Comparison of ENCODE assay signal across 19 mouse cellular contexts in genomic region chr12:4390721-4391120, GRCm38 (mm10).
DNase-seq lines count a peak whose midpoint lies in the region; ATAC-seq and TF ChIP-seq lines count a peak whose summit lies in the region.
"Had no signal": no experiment of that assay in that cellular context is flagged by ENCODE, and none has a peak within 500 bp of the region (broad histone marks: within the 10 kb centered on the region; RNA-seq: fewer than 3 reads in every experiment).

No protein-coding gene starts in this region.

- no peaks in the 10 kb centered on the region for H3K36me3 ChIP-seq in embryonic facial prominence, embryonic 11.5 days (replicated peaks; ENCODE audit: control insufficient read depth, insufficient read depth, low read depth, low read length)
- no peaks in the 10 kb centered on the region for H3K36me3 ChIP-seq in embryonic facial prominence, embryonic 10.5 days (replicated peaks)
- H3K36me3 ChIP-seq in lung, embryonic 14.5 days (ENCODE audit: insufficient read depth), result no peaks in the 10 kb centered on the region
- H3K36me3 ChIP-seq: heart, embryonic 10.5 days; hindbrain, embryonic 13.5 days had no signal

- peak; percentile 10 for DNase-seq in embryonic facial prominence, embryonic 11.5 days (ENCODE audit: low spot score)
- no peak for DNase-seq in embryonic facial prominence, embryonic 10.5 days (ENCODE audit: low spot score)
- no peak for DNase-seq in lung, embryonic 14.5 days
- no peak for DNase-seq in lung, adult 18-20 months
- DNase-seq in ES-CJ7 (ENCODE audit: low read depth, low spot score) (peak; percentile 59), ZHBTc4 (ENCODE audit: low read depth, low spot score) (peak; percentile 70)
- no peak for DNase-seq in yolk sac, embryonic 10.5 days (ENCODE audit: low spot score)
- no peak for DNase-seq in gastrocnemius, adult 2 months
- DNase-seq: adrenal gland, postnatal 10 days; cerebellum, adult 11-12 months; cerebellum, adult 9-10 months; cerebellum, postnatal 25 days; gastrocnemius, postnatal 36 days; heart, postnatal 10 days; kidney, adult 2 months had no signal

- no peaks in the 10 kb centered on the region for H3K27me3 ChIP-seq in embryonic facial prominence, embryonic 11.5 days (ENCODE audit: control insufficient read depth, insufficient read depth, low read length)
- no peaks in the 10 kb centered on the region for H3K27me3 ChIP-seq in embryonic facial prominence, embryonic 10.5 days (replicated peaks; ENCODE audit: low read depth, poor library complexity, severe bottlenecking)
- H3K27me3 ChIP-seq in lung, embryonic 14.5 days (ENCODE audit: insufficient read depth, low read length), result no peaks in the 10 kb centered on the region
- H3K27me3 ChIP-seq: forebrain, embryonic 13.5 days; hindbrain, embryonic 13.5 days had no signal

- H3K9ac ChIP-seq in embryonic facial prominence, embryonic 11.5 days (replicated peaks; ENCODE audit: low read length), result no peak overlapping the region
- no peak overlapping the region for H3K9ac ChIP-seq in lung, embryonic 14.5 days
- H3K9ac ChIP-seq: forebrain, embryonic 13.5 days; hindbrain, embryonic 13.5 days had no signal

- no peak overlapping the region for H3K4me3 ChIP-seq in embryonic facial prominence, embryonic 11.5 days (ENCODE audit: low read depth, low read length)
- no peak overlapping the region for H3K4me3 ChIP-seq in embryonic facial prominence, embryonic 10.5 days
- no peak overlapping the region for H3K4me3 ChIP-seq in lung, embryonic 14.5 days (ENCODE audit: low read depth, low read length)
- no peak overlapping the region for H3K4me3 ChIP-seq in gastrocnemius, adult 2 months
- H3K4me3 ChIP-seq: forebrain, embryonic 13.5 days; heart, embryonic 10.5 days; hindbrain, embryonic 13.5 days had no signal

- no peaks in the 10 kb centered on the region for H3K4me1 ChIP-seq in embryonic facial prominence, embryonic 11.5 days (ENCODE audit: control insufficient read depth, insufficient read depth, low read length)
- H3K4me1 ChIP-seq in embryonic facial prominence, embryonic 10.5 days, result peaks cover 3% of the 10 kb centered on the region; the same call in 1 of the 2 replicates
- no peaks in the 10 kb centered on the region for H3K4me1 ChIP-seq in lung, embryonic 14.5 days (ENCODE audit: insufficient read depth)

- 56% methylated on average over 5 of the region's 5 CpGs for WGBS in embryonic facial prominence, embryonic 11.5 days
- WGBS in embryonic facial prominence, embryonic 10.5 days, result 68% methylated on average over 5 of the region's 5 CpGs
- 56% methylated on average over 5 of the region's 5 CpGs for WGBS in lung, embryonic 14.5 days

- intact Hi-C loops in gastrocnemius, adult 2 months (cut with DNase I), result no loop called here

- no peak for ATAC-seq in embryonic facial prominence, embryonic 11.5 days (replicated peaks; ENCODE audit: insufficient number of reproducible peaks, low FRiP score, low TSS enrichment, low read depth)
- no peak for ATAC-seq in lung, embryonic 14.5 days (ENCODE audit: insufficient read depth)
- ATAC-seq: forebrain, embryonic 13.5 days; hindbrain, postnatal 0 days had no signal

- no peak overlapping the region for H3K27ac ChIP-seq in embryonic facial prominence, embryonic 11.5 days (replicated peaks; ENCODE audit: low read depth, low read length)
- no peak overlapping the region for H3K27ac ChIP-seq in embryonic facial prominence, embryonic 10.5 days (replicated peaks)
- no peak overlapping the region for H3K27ac ChIP-seq in lung, embryonic 14.5 days (ENCODE audit: low read depth)
- H3K27ac ChIP-seq in gastrocnemius, adult 2 months, result no peak overlapping the region
- H3K27ac ChIP-seq: forebrain, embryonic 13.5 days; heart, embryonic 10.5 days; hindbrain, embryonic 13.5 days; hindbrain, postnatal 0 days had no signal

- no peak overlapping the region for H3K4me2 ChIP-seq in embryonic facial prominence, embryonic 11.5 days (ENCODE audit: low read depth, low read length)
- no peak overlapping the region for H3K4me2 ChIP-seq in lung, embryonic 14.5 days
- H3K4me2 ChIP-seq: forebrain, embryonic 13.5 days; hindbrain, embryonic 13.5 days had no signal

- 0 out of 2 replicates have a peak, but pooled peaks have one; percentile 15 for TF ChIP-seq CTCF in lung, embryonic 14.5 days (IDR thresholded peaks at IDR 0.05; ENCODE audit: low read depth)
- no peak for TF ChIP-seq CTCF in gastrocnemius, adult 2 months (IDR thresholded peaks at IDR 0.05)

- H3K9me3 ChIP-seq in embryonic facial prominence, embryonic 11.5 days (replicated peaks; ENCODE audit: control insufficient read depth, low read length), result no peaks in the 10 kb centered on the region
- no peaks in the 10 kb centered on the region for H3K9me3 ChIP-seq in embryonic facial prominence, embryonic 10.5 days
- no peaks in the 10 kb centered on the region for H3K9me3 ChIP-seq in lung, embryonic 14.5 days (ENCODE audit: low read depth, low read length)
- H3K9me3 ChIP-seq: forebrain, embryonic 13.5 days; heart, embryonic 10.5 days; hindbrain, embryonic 13.5 days had no signal

Comparison
In these comparisons a context has a peak if more than half of its experiments do, and no peak if none do; other contexts are left out.
1. DNase-seq: peak in embryonic facial prominence, embryonic 11.5 days (single experiment), ES-CJ7 (single experiment) and ZHBTc4 (single experiment); none in embryonic facial prominence, embryonic 10.5 days (single experiment), lung, embryonic 14.5 days (single experiment), lung, adult 18-20 months (0 of 2), yolk sac, embryonic 10.5 days (single experiment) and gastrocnemius, adult 2 months (single experiment).